Mouse (Mus musculus): ENCODE measurements around the gene Ms4a15.

The Ms4a15 gene

GRCm38 (mm10) chr19:10993150-10993549 is at the start of gene Ms4a15:
TSS of gene Ms4a15 (minus strand) at chr19:10993250.
- no peak for DNase-seq (ENCODE audit: low read depth in 2 of 2, low spot score in 2 of 2)

GRCm38 (mm10) chr19:11037570-11037969 is 44.5 kb upstream of the Ms4a15 start:
- no peak for DNase-seq (ENCODE audit: low read depth in 2 of 2, low spot score in 2 of 2)

- DNase-seq (ENCODE audit: low read depth in 2 of 2, low spot score in 2 of 2): no peak
Observed at GRCm38 (mm10) chr19:11022382-11022781, 29.3 kb upstream of the Ms4a15 start.

GRCm38 (mm10) chr19:11017891-11018290 is 24.8 kb upstream of the Ms4a15 start, which contains the start of gene Ms4a18:
TSS of gene Ms4a18 (minus strand) at chr19:11018031.
- no peak for DNase-seq (ENCODE audit: low read depth in 2 of 2, low spot score in 2 of 2)

- DNase-seq (ENCODE audit: low read depth in 2 of 2, low spot score in 2 of 2): no peak
Observed at GRCm38 (mm10) chr19:11017251-11017650, 24.2 kb upstream of the Ms4a15 start.

- no peak for DNase-seq (ENCODE audit: low read depth in 2 of 2, low spot score in 2 of 2)
Observed at GRCm38 (mm10) chr19:11015998-11016397, 22.9 kb upstream of the Ms4a15 start.

- DNase-seq (ENCODE audit: low read depth in 2 of 2, low spot score in 2 of 2): no peak
Observed at GRCm38 (mm10) chr19:11015468-11015867, 22.4 kb upstream of the Ms4a15 start.

GRCm38 (mm10) chr19:10991911-10992310 is 1.1 kb downstream of the Ms4a15 start:
- DNase-seq (ENCODE audit: low read depth in 2 of 2, low spot score in 2 of 2): no peak

GRCm38 (mm10) chr19:10990751-10991150 is 2.3 kb downstream of the Ms4a15 start:
- DNase-seq (ENCODE audit: low read depth in 2 of 2, low spot score in 2 of 2): no peak

- no peak for DNase-seq (ENCODE audit: low read depth in 2 of 2, low spot score in 2 of 2)
Observed at GRCm38 (mm10) chr19:10988563-10988962, 4.5 kb downstream of the Ms4a15 start.

GRCm38 (mm10) chr19:10985889-10986288 is 7.2 kb downstream of the Ms4a15 start:
- no peak for DNase-seq (ENCODE audit: low read depth in 2 of 2, low spot score in 2 of 2)

GRCm38 (mm10) chr19:10984551-10984950 is 8.5 kb downstream of the Ms4a15 start:
- no peak for DNase-seq (ENCODE audit: low read depth in 2 of 2, low spot score in 2 of 2)

GRCm38 (mm10) chr19:10983146-10983545 is 9.9 kb downstream of the Ms4a15 start:
- DNase-seq (ENCODE audit: low read depth in 2 of 2, low spot score in 2 of 2): no peak

- DNase-seq (ENCODE audit: low read depth in 2 of 2, low spot score in 2 of 2): no peak
Observed at GRCm38 (mm10) chr19:10980210-10980609, 12.8 kb downstream of the Ms4a15 start.

GRCm38 (mm10) chr19:10979184-10980168 is 13.6 kb downstream of the Ms4a15 start:
- peak; percentile 80 to 90 for DNase-seq (ENCODE audit: low read depth in 2 of 2, low spot score in 2 of 2)

- no peak for DNase-seq (ENCODE audit: low read depth in 2 of 2, low spot score in 2 of 2)
Observed at GRCm38 (mm10) chr19:10976318-10976717, 16.7 kb downstream of the Ms4a15 start.

- no peak for DNase-seq (ENCODE audit: low read depth in 2 of 2, low spot score in 2 of 2)
Observed at GRCm38 (mm10) chr19:10975187-10975586, 17.9 kb downstream of the Ms4a15 start.

- DNase-seq (ENCODE audit: low read depth in 2 of 2, low spot score in 2 of 2): no peak
Observed at GRCm38 (mm10) chr19:10974238-10974865, 18.7 kb downstream of the Ms4a15 start, which contains the start of gene Ms4a10. TSS of gene Ms4a10 (minus strand) at chr19:10974670.

GRCm38 (mm10) chr19:10973187-10973586 is 19.9 kb downstream of the Ms4a15 start:
- DNase-seq (ENCODE audit: low read depth in 2 of 2, low spot score in 2 of 2): no peak

- no peak for DNase-seq (ENCODE audit: low read depth in 2 of 2, low spot score in 2 of 2)
Observed at GRCm38 (mm10) chr19:10972660-10973059, 20.4 kb downstream of the Ms4a15 start.

GRCm38 (mm10) chr19:10970457-10970856 is 22.6 kb downstream of the Ms4a15 start:
- DNase-seq (ENCODE audit: low read depth in 2 of 2, low spot score in 2 of 2): no peak

GRCm38 (mm10) chr19:10968578-10968977 is 24.5 kb downstream of the Ms4a15 start:
- DNase-seq (ENCODE audit: low read depth in 2 of 2, low spot score in 2 of 2): no peak
